Mouse (Mus musculus): ENCODE results near the gene Acoxl.

DNA sequence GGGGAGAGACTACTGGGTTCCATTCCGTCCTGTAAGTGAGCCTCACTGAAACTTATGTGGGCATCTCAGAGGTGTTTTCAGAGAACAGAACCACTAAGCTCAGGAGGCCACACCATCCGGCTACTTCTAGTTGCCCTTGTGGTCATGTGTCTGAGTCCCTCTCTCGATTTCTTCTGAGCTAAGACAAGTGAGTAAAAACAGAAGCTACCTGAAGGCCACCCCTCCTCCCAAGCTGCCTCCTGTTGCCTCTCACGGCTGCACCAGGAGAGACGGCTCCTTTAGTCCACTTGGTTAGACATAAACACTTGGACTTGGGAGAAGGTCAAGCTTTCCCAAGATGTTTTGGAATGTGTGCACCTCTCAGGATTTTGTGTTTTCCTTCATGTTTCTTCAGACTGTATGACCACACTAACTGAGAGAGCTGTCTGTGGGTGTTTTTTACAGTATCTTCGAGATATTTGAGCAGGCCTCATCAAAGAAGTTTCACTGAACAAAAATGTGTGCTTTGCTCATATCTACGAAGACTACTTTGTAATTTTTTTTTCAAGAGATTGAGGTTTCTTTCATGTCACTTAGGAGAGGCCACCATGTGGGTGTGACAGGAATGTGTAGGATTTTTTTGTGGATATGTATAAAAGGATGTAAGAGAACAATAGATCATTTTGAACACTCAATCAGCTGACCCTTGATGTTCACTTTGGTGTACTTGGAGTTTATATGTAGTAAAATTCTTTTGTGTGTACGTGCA is 249.3 kb downstream of the Acoxl start:
- TF ChIP-seq TAL1 (IDR thresholded peaks at IDR 0.05; ENCODE audit: low read length) (no peak), GATA1 (IDR thresholded peaks at IDR 0.05; ENCODE audit: low read length) (no peak)

Data from erythroblast, embryonic 14.5 days (primary cell).